Mouse (Mus musculus) heart, embryonic 10.5 days (tissue): ENCODE data around the gene Zpbp2. TPM values are rescaled to one million over a fixed set of nuclear protein-coding genes. Genes with fewer than 3 reads are reported as not detected.

ENCODE experiments used
- DNase-seq: peaks from one replicate; pipeline ENCODE4 v3.0.0-alpha.2; 2017; ENCODE audit warnings: low spot score
- H3K27ac ChIP-seq: fragments of 300-500 bp; sonication (generic); 2 replicates; pipeline ENCODE4 v1.5.1; 2016; ENCODE audit warnings: mild to moderate bottlenecking
- H3K27me3 ChIP-seq: fragments of 300-500 bp; sonication (generic); 2 replicates; pipeline ENCODE4 v1.6.1; 2016; ENCODE audit warnings: mild to moderate bottlenecking; ENCODE audit not compliant: poor library complexity, insufficient read depth, severe bottlenecking
- H3K36me3 ChIP-seq: fragments of 300-500 bp; sonication (generic); 2 replicates; pipeline ENCODE4 v1.6.1; 2016; ENCODE audit warnings: mild to moderate bottlenecking, moderate library complexity
- H3K4me1 ChIP-seq: fragments of 300-500 bp; sonication (generic); 2 replicates; pipeline ENCODE4 v1.6.1; 2016; ENCODE audit warnings: mild to moderate bottlenecking
- H3K4me3 ChIP-seq: fragments of 300-500 bp; sonication (generic); 2 replicates; pipeline ENCODE4 v1.5.1; 2016; ENCODE audit warnings: mild to moderate bottlenecking, moderate library complexity
- H3K9me3 ChIP-seq: fragments of 300-500 bp; sonication (generic); 2 replicates; pipeline ENCODE4 v1.6.1; 2016; ENCODE audit warnings: mild to moderate bottlenecking, moderate library complexity
- WGBS: fragments of 180-500 bp; shearing (Covaris S2); methylation state at CpG from one replicate; pipeline ENCODE4 v1.1.7; 2016; 5-methylcytosine and 5-hydroxymethylcytosine counted together
- polyA plus RNA-seq: library from polyadenylated mRNA; unstranded; fragments of >200 nt; fragmentation: Nextera tagmentation; extraction: Ambion mirVana; gene quantifications from 2 replicates; pipeline ENCODE4 v1.2.1, GENCODE M21; 2016

The Zpbp2 gene
- polyA plus RNA-seq, 1 experiment from 2014 or later: 0.21 TPM

DNA sequence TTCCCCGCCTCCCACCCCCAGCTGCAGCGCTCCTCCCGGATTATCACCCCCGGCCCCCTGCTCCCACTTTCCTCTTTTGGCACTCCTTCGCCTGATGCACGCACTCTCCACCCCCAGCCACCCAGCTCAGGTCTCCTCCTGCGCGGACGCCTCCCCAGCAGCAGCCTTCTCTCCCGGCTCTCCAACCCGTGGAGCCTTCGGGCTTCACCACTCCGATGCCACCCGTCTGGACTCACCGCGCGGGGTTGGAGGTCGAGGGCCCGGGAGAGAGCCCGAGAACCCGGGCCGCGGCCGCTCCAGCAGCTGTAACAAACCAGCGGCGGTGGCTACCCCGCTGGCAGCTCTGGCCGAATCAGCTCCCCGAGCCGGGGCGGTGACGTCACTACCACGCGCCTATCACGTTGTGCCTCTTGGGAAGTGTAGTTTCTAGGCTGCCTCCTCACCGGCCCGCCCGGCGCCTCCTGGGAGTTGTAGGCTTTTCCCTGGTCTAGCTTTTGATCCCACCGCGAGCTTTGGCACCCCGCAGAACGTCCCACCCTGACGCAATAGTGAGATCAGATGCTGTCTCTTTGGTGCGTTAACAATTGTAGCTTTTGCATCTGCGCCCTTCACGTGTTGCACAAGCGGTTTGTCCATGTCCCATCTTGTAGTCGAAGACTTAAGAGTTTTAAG, 36.1 kb downstream of the Zpbp2 start, which contains the start of gene Ormdl3:
Ormdl3 (minus strand) TSS at position 477 of the 672 bp plus-strand sequence.
- DNase-seq: peak; percentile 100
- H3K27ac ChIP-seq: peak within 1 kb of the TSS; percentile 95
- no peaks in the 10 kb centered on the region for H3K27me3 ChIP-seq
- WGBS: under 1% methylated on average over 49 of the region's 49 CpGs
- H3K9me3 ChIP-seq: no peaks in the 10 kb centered on the region
- H3K36me3 ChIP-seq: peaks cover 21% of the 10 kb centered on the region
- H3K4me1 ChIP-seq: peaks cover 77% of the 10 kb centered on the region
- H3K4me3 ChIP-seq: peak within 1 kb of the TSS; percentile 97

DNA sequence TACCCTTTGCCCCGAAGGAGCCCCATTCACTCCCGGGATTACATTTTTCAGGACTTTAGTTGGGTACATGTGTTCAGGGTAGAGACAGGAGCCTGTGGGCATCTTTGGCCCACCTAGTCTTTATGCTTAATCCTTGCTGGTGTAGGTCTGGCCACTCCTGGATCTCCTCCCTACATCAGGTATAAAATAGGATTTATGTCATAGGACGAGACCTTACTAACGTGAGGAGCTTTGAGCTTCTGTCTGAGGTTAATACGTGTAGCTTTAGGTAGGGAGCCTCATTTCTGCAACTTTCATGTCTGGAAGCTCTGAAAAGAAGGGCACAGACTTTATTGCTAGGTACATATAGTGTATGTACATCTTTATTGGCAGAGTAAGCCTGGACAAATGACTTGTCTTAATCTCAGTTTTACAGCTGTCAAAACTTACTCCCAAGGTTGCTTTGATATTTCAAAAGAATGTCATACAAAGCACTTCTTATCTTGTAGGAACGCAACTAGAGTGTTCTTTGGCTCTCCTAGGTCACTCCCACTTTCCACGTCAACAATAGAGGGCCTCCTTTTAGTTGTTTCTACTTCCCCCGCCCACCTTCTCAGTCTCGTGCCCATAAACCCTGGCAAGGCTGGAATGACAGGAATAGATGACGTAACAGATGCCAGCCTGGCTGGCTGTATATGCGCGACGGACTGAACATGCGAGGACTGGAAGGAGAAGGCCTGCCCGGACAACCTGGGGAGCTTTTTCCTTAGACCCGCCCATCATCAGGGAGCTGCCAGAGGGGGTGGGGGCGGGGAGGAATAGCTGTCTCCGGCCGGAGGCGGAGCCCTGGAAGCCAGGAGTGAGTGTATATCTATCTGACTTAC, 37.0 kb downstream of the Zpbp2 start:
- 5% methylated on average over 20 of the region's 20 CpGs for WGBS

DNA sequence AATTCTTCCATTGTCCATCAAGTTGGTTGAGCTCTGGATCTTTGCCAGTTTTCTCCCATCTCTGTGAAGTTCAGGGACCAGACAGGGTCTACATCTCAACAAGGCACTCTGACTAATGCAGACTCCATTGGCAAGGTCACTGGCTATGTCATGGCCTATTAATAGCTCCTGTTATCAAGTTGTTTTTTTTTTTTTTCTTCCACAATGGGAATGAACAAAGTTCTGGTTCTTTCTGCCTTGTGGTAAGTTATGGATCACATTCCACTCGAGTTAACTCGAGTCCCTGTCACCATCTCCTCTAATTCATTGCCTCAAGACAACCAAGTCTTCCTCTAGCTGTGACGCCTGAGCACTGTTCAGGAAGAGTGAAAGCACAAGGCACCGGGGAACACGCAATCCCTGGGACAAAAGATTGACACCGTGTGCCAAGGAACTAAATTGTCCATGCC, 38.0 kb downstream of the Zpbp2 start:
- Histone ChIP-seq H3K4me3 (peak overlapping the region; percentile 97; the same call in 1 of the 2 replicates), H3K27me3 (peaks cover 3% of the 10 kb centered on the region; the same call in 1 of the 2 replicates), H3K36me3 (0 out of 2 replicates have a peak, but pooled peaks cover 3% of the 10 kb centered on the region), H3K27ac (peak overlapping the region; percentile 95), H3K9me3 (no peaks in the 10 kb centered on the region), H3K4me1 (peaks cover 70% of the 10 kb centered on the region)
- 38% methylated on average over 6 of the region's 6 CpGs for WGBS
- DNase-seq: no peak

More for the DNA sequence above, 37.0 kb downstream of the Zpbp2 start:
- peak; percentile 94 for DNase-seq
- Histone ChIP-seq H3K4me3 (peak overlapping the region; percentile 97), H3K4me1 (peaks cover 76% of the 10 kb centered on the region), H3K27ac (peak overlapping the region; percentile 95), H3K9me3 (no peaks in the 10 kb centered on the region), H3K27me3 (peaks cover 3% of the 10 kb centered on the region; the same call in 1 of the 2 replicates), H3K36me3 (peaks cover 13% of the 10 kb centered on the region)

DNA sequence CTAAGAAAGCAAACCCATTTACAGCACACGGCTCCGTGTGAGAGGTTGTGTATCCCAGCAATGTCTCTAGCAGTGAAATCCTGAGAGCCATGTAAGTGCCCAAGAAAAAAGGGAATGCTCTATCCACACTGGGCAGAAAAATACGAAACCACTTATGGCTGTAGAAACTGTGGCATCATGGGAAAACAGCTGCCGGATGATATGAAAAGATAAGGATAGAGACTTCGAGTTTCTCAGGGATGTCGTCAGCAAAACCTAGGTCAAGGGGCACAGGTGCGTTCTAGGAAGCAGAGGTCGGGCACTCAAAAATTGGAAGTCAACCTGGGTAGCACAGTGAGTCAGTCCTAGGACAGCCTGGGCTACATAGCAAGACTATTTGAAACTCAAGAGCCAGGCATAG, 38.4 kb downstream of the Zpbp2 start:
- Histone ChIP-seq H3K36me3 (no peaks in the 10 kb centered on the region), H3K27ac (peak overlapping the region; percentile 95), H3K4me1 (peaks cover 70% of the 10 kb centered on the region), H3K4me3 (no peak overlapping the region), H3K9me3 (no peaks in the 10 kb centered on the region), H3K27me3 (peaks cover 3% of the 10 kb centered on the region; the same call in 1 of the 2 replicates)
- DNase-seq: no peak
- WGBS: 69% methylated on average over 8 of the region's 8 CpGs

DNA sequence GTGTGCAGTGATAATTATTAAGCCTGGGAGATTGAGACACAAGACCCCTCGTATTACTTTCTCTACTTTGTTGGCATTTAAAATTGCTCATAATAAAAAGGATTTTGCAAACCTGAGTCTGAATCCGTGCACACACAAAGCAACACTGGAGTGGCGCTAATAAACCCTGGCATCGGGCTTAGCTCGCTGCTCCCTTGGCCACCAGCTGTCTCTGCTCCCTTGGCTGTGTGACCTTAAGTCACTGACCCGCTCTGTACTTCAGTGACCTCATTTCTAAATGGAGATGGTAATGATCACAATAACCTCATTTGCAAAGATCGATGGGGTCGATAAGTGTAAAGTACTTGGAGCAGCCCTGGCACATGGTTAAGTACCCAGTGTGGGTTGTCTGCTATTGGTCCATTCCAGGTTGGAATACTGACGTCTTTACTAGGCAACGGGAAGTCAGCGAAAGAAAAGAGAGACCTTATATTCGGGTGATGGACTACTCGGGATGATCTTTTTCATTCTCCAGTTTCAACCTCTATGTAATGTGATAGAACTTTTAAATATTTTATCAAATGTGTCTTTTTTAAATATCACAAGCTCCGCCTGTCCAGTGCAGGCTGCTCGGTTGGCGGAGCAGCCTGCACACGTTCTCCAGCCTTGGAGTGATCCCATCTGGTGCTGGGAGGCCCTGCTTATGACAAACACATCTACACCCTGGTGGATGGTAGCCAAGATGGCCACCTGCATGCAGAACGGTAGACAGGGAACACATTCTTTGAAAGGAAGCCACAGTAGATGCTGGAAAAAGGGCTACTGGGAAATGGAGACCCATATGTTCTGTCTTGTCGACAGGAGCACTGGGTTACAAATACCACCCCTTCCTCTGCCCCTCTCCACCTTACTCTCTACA, 39.9 kb downstream of the Zpbp2 start:
- DNase-seq: no peak
- 79% methylated on average over 19 of the region's 19 CpGs for WGBS

DNA sequence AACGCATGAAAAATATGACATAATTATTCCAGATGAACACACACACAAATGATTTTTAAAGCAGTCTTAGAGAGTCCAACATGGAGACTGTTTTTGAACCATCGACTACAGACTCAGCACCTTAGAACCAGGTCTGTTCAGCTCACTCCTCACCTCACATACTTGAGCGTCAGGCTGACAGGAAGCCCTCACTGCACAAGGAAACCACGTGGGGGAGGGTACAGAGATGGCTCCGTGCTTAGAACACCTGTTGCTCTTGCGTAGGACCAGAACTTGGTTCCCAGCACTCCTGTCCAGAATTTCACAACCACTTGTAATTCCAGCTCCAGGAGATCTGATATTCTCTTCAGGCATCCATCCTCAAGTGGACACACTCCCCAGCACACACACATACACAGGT, 44.1 kb downstream of the Zpbp2 start:
- 78% methylated on average over 6 of the region's 6 CpGs for WGBS
- H3K36me3 ChIP-seq: no peaks in the 10 kb centered on the region
- DNase-seq: no peak
- H3K4me1 ChIP-seq: peaks cover 34% of the 10 kb centered on the region
- no peak overlapping the region for H3K27ac ChIP-seq
- no peak overlapping the region for H3K4me3 ChIP-seq
- H3K9me3 ChIP-seq: no peaks in the 10 kb centered on the region
- H3K27me3 ChIP-seq: peaks cover 28% of the 10 kb centered on the region

More for the DNA sequence above, 39.9 kb downstream of the Zpbp2 start:
- peaks cover 57% of the 10 kb centered on the region for H3K4me1 ChIP-seq
- no peaks in the 10 kb centered on the region for H3K9me3 ChIP-seq
- peaks cover 3% of the 10 kb centered on the region; the same call in 1 of the 2 replicates for H3K27me3 ChIP-seq
- H3K36me3 ChIP-seq: no peaks in the 10 kb centered on the region
- peak overlapping the region; percentile 9; the same call in 1 of the 2 replicates for H3K27ac ChIP-seq
- H3K4me3 ChIP-seq: no peak overlapping the region

DNA sequence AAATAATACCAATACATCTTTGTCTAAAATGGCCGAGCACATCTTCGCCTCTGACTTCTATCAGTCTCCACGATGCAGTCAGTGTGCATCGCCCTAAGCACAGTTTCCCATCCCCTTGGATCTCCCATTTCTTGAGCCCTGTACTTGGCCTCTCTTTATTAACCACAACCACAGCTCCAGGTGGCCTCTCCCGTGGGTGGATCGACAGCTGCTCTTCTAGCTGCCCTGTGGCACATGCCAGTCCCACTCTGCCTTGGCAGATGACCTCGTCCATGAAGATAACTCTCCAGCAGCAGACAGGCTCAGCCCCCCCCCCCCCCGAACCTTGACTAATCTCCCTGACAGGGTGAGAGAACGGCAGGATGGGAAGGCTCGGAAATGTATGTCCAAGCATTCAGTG, 44.6 kb downstream of the Zpbp2 start:
- no peak overlapping the region for H3K4me3 ChIP-seq
- peaks cover 35% of the 10 kb centered on the region for H3K4me1 ChIP-seq
- DNase-seq: no peak
- no peak overlapping the region for H3K27ac ChIP-seq
- peaks cover 32% of the 10 kb centered on the region for H3K27me3 ChIP-seq
- no peaks in the 10 kb centered on the region for H3K36me3 ChIP-seq
- WGBS: 70% methylated on average over 10 of the region's 10 CpGs
- no peaks in the 10 kb centered on the region for H3K9me3 ChIP-seq

DNA sequence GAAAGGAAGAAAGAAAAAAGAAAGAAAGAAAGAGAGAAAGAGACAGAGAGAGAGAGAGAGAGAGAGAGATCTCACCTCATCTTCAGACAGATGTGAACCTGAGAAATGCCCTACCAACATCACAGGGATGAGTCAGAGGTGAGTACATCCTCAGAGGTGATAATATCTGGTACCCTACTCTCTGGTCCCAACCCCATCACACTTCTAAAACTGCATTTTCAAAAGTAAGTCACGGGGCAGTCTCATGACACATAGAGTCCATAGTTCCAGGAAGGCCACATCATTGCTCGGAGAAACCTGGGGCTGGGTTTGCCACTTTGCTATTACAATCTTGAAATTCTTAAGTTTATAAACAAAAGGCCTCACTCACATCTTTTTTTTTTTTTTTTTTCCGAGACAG, 45.1 kb downstream of the Zpbp2 start:
- Histone ChIP-seq H3K9me3 (no peaks in the 10 kb centered on the region), H3K27me3 (peaks cover 35% of the 10 kb centered on the region), H3K36me3 (no peaks in the 10 kb centered on the region), H3K27ac (no peak overlapping the region), H3K4me3 (no peak overlapping the region), H3K4me1 (peaks cover 39% of the 10 kb centered on the region)
- 78% methylated on average over 3 of the region's 3 CpGs for WGBS
- DNase-seq: no peak

DNA sequence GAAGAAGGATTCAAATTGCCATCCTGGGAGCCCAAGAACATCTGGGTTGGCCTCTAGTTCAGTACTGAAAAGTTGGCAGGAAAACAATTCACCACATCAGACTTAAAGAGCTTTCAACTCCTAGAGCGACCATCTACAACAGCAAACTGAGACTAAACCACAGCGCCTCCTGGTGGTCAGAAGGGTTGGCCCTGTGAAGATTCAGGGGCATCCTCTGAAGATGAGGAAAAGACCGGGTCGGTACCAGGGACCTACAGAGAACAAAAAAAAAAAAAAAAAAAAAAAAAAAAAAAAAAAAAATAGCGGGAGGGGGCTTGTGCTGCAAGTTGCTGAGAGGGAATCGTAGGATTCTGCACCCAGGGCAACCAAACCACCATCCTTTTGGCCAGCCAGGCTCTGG, 46.5 kb downstream of the Zpbp2 start:
- peak; percentile 85 for DNase-seq
- Histone ChIP-seq H3K9me3 (no peaks in the 10 kb centered on the region), H3K36me3 (no peaks in the 10 kb centered on the region), H3K27me3 (peaks cover 32% of the 10 kb centered on the region), H3K4me1 (peaks cover 47% of the 10 kb centered on the region), H3K27ac (no peak overlapping the region), H3K4me3 (no peak overlapping the region)
- 31% methylated on average over 6 of the region's 6 CpGs for WGBS

DNA sequence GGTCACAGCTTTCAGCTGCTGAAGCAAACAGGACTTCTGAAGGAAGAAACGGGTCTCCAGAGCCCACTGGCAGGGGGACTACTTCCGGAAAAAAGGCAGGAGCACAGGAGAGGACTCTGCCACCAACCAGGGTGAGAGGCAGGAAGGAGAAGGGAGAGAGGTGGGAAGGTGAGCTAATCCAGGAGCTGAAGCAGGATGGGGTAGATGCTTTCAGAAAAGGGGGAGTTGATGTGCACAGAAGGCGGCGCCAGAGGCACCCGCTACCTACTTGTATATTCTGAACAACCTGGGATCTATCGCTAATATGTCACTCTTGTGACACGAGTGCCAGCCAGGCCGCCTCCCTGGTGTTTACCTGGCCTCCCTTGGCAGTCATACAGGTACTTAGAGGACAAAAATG, 47.1 kb downstream of the Zpbp2 start, which contains the start of gene Lrrc3c:
Lrrc3c (plus strand) TSS at position 301 of the 400 bp plus-strand sequence.
- Histone ChIP-seq H3K4me1 (peaks cover 45% of the 10 kb centered on the region), H3K36me3 (no peaks in the 10 kb centered on the region), H3K9me3 (no peaks in the 10 kb centered on the region), H3K4me3 (peak within 1 kb of the TSS; percentile 30), H3K27me3 (peaks cover 32% of the 10 kb centered on the region), H3K27ac (peak within 1 kb of the TSS; percentile 32)
- 79% methylated on average over 8 of the region's 8 CpGs for WGBS
- no peak for DNase-seq

DNA sequence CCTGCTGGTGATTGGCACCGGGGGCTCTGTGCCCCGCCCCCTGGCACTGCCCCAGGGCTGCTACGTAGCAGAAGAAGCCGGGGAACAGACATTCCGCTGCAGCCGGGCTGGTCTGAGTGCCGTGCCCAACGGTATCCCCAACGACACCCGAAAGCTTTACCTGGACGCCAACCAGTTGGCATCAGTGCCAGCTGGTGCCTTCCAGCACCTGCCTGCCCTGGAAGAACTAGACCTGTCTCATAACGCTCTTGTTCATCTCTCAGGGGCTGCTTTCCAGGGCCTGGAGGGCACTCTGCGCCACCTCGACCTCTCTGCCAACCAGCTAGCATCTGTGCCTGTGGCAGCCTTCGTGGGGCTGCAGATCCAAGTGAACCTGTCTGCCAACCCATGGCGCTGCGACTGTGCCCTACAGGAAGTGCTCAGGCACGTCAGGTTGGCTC, 48.0 kb downstream of the Zpbp2 start:
- Histone ChIP-seq H3K4me3 (peak overlapping the region; percentile 30), H3K4me1 (peaks cover 43% of the 10 kb centered on the region), H3K36me3 (no peaks in the 10 kb centered on the region), H3K27ac (peak overlapping the region; percentile 32), H3K27me3 (peaks cover 32% of the 10 kb centered on the region), H3K9me3 (no peaks in the 10 kb centered on the region)
- 61% methylated on average over 18 of the region's 18 CpGs for WGBS
- no peak for DNase-seq

DNA sequence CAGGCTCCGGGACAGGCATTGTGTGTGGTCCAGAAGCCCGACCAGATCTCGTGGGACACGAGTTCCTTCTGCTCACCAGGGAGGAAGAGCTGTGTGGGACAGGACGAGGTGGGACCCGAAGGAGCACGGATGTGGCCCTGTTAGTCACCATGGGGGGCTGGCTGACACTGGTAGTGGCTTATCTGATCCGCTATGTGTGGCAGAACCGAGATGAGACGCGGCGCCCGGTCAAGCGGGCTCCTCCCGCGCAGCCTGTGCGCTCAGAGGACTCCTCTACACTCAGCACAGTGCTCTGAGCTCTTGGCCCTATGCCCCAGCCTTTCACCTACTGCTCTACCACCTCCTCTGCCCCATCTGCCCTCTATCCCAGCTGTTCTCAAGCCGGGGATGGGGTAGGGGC, 48.4 kb downstream of the Zpbp2 start:
- H3K36me3 ChIP-seq: no peaks in the 10 kb centered on the region
- H3K27me3 ChIP-seq: peaks cover 32% of the 10 kb centered on the region
- DNase-seq: no peak
- peak overlapping the region; percentile 32 for H3K27ac ChIP-seq
- H3K4me3 ChIP-seq: peak overlapping the region; percentile 30
- peaks cover 39% of the 10 kb centered on the region for H3K4me1 ChIP-seq
- WGBS: 17% methylated on average over 18 of the region's 18 CpGs
- H3K9me3 ChIP-seq: no peaks in the 10 kb centered on the region
